Mouse (Mus musculus): ENCODE measurements around the gene Mcpt1. TPM values are rescaled to one million over a fixed set of nuclear protein-coding genes. Genes with fewer than 3 reads are reported as not detected.
"Not testable (repeated sequence)": the region's sequence is repeated elsewhere in the genome, so short reads cannot be mapped to it uniquely, and the experiment has no call there.

The Mcpt1 gene
- 3.0 and 11.6 TPM in 2 replicates for polyA plus RNA-seq (2012; rRNA removed)

DNA sequence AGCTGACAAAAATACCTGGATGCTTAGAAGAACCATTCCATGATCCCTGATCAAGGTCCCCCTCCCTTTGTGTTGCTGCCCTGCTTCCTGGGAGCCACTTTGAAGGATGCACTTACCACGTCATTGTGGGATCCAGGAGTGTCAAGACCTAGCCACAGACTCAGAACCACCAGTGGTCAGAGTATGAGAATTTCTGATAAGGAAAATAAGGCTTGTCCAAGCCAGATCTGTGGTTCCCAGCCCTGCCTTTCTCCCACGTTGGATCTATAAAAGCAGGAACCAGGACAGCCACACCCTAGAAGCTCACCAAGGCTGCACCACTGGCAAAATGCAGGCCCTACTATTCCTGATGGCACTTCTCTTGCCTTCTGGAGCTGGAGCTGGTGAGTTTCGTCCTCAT, at the start of gene Mcpt1:
Mcpt1 (plus strand) TSS at position 301 of the 400 bp plus-strand sequence.
- not testable (repeated sequence) for H3K27ac ChIP-seq (ENCODE audit: insufficient read depth, low read depth, low read length); H3K27me3 ChIP-seq (ENCODE audit: control insufficient read depth, insufficient read depth, low read length); H3K4me1 ChIP-seq (ENCODE audit: control insufficient read depth, insufficient read depth, insufficient read length, low read length); H3K4me3 ChIP-seq (ENCODE audit: low read depth, low read length); H3K36me3 ChIP-seq (ENCODE audit: control insufficient read depth, insufficient read depth, low read length)
- WGBS = 57% methylated on average over 3 of the region's 3 CpGs

DNA sequence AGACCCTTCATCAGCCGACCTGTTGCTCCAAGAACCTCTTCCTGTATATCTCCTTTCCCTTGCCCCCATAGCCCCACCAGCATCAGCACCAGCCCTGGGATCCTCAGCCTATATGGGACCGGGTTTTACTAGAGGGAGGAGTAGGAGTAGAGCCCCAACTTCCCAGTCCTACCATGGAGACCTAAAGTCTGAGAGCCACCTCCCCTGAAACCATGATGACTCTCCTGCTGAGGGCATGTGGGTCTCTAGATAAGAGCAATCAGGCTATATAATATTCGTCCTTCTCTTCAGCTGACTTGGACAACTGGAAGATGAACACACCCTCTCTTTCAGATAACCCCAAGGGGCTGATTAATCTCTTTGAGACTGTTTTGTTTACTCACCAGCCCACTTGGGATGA, 30.3 kb upstream of the Mcpt1 start:
- not testable (repeated sequence) for H3K4me3 ChIP-seq (ENCODE audit: low read depth, low read length); H3K36me3 ChIP-seq (ENCODE audit: control insufficient read depth, insufficient read depth, low read length); H3K27me3 ChIP-seq (ENCODE audit: control insufficient read depth, insufficient read depth, low read length); H3K27ac ChIP-seq (ENCODE audit: insufficient read depth, low read depth, low read length); H3K4me1 ChIP-seq (ENCODE audit: control insufficient read depth, insufficient read depth, insufficient read length, low read length)
- 64% methylated on average over 2 of the region's 3 CpGs for WGBS

DNA sequence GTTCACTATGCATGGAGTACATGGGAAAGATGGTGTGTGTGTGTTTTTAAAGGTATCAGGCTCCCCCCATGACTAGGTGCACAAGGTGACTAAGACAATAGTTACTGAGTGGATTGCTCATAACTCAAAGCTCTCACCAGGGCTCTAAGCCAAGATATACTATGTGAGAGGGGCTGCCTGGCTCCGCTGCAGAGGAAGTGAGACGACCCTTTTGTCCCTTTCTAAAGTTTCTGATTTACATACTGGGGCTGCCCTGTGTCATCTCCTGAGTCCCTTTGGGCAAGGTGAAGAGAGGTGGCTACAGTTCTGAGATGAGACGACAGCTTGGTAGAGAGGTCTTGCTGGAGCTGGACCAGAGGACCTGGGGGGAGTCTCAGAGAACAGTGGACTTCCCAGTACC, 4.6 kb upstream of the Mcpt1 start:
- H3K27me3 ChIP-seq (ENCODE audit: control insufficient read depth, insufficient read depth, low read length) = no peaks in the 10 kb centered on the region
- TF ChIP-seq CTCF (IDR thresholded peaks at IDR 0.05; ENCODE audit: extremely low read depth, insufficient read length, insufficient replicate concordance, low read depth, low read length) = no peak
- no peak for TF ChIP-seq POLR2A (IDR thresholded peaks at IDR 0.05; ENCODE audit: low read depth, low read length)
- H3K36me3 ChIP-seq (ENCODE audit: control insufficient read depth, insufficient read depth, low read length) = no peaks in the 10 kb centered on the region
- no peak overlapping the region for H3K27ac ChIP-seq (ENCODE audit: insufficient read depth, low read depth, low read length)
- no peak overlapping the region for H3K4me3 ChIP-seq (ENCODE audit: low read depth, low read length)
- WGBS = 77% methylated on average over 3 of the region's 3 CpGs
- no peaks in the 10 kb centered on the region for H3K4me1 ChIP-seq (ENCODE audit: control insufficient read depth, insufficient read depth, insufficient read length, low read length)

DNA sequence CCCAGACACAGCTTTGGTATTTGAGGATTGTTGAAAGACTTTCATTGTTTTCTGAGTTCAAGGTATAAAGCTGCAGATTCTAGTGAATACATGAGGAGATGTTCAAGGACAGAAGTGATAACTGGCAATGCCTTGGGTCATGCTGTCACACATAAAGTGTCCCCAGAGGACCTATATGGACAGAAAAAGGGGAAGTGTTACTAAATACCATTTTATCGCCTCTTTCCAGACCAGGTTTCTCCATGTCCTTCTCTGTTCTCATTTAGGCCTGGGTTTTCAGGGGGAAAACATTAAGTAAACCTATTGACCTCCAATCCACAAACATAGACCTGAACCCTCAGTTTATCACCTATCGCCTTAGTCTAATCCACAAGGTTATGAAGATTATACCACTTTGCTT, 3.8 kb upstream of the Mcpt1 start:
- H3K27ac ChIP-seq (ENCODE audit: insufficient read depth, low read depth, low read length) = no peak overlapping the region
- H3K36me3 ChIP-seq (ENCODE audit: control insufficient read depth, insufficient read depth, low read length) = no peaks in the 10 kb centered on the region
- no peak overlapping the region for H3K4me3 ChIP-seq (ENCODE audit: low read depth, low read length)
- no peak for TF ChIP-seq POLR2A (IDR thresholded peaks at IDR 0.05; ENCODE audit: low read depth, low read length)
- TF ChIP-seq CTCF (IDR thresholded peaks at IDR 0.05; ENCODE audit: extremely low read depth, insufficient read length, insufficient replicate concordance, low read depth, low read length) = no peak
- 89% methylated on average over 2 of the region's 2 CpGs for WGBS
- no peaks in the 10 kb centered on the region for H3K4me1 ChIP-seq (ENCODE audit: control insufficient read depth, insufficient read depth, insufficient read length, low read length)
- no peaks in the 10 kb centered on the region for H3K27me3 ChIP-seq (ENCODE audit: control insufficient read depth, insufficient read depth, low read length)

DNA sequence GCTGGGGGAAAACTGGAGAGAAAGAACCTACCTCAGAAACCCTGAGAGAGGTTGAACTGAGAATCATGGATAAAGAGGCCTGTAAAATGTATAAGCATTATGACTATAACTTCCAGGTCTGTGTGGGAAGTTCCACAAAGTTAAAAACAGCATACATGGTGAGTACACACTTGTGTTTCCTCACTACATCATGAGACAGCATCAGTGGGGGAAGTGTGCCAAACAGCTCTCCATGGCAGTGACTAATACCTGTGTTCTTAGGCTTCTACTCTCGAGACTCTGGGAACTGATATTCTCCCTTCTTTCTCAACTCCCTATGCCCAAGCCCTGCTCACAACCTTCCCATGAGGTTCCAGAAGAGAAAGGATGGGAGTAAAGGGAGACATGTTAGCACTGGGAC, 1.7 kb downstream of the Mcpt1 start:
- 29% methylated on average over 1 of the region's 1 CpGs for WGBS
- TF ChIP-seq POLR2A (IDR thresholded peaks at IDR 0.05; ENCODE audit: low read depth, low read length) = no peak
- TF ChIP-seq CTCF (IDR thresholded peaks at IDR 0.05; ENCODE audit: extremely low read depth, insufficient read length, insufficient replicate concordance, low read depth, low read length) = no peak
- Histone ChIP-seq H3K4me3 (ENCODE audit: low read depth, low read length) (no peak overlapping the region), H3K36me3 (ENCODE audit: control insufficient read depth, insufficient read depth, low read length) (no peaks in the 10 kb centered on the region), H3K27ac (ENCODE audit: insufficient read depth, low read depth, low read length) (no peak overlapping the region), H3K27me3 (ENCODE audit: control insufficient read depth, insufficient read depth, low read length) (no peaks in the 10 kb centered on the region), H3K4me1 (ENCODE audit: control insufficient read depth, insufficient read depth, insufficient read length, low read length) (no peaks in the 10 kb centered on the region)

DNA sequence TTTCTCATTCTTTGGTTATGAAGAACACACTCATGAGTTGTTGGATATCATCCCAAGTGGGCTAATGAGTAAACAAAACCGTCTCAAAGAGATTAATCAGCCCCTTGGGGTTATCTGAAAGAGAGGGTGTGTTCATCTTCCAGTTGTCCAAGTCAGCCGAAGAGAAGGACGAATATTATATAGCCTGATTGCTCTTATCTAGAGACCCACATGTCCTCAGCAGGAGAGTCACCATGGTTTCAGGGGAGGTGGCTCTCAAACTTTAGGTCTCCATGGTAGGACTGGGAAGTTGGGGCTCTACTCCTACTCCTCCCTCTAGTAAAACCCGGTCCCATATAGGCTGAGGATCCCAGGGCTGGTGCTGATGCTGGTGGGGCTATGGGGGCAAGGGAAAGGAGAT, 3.5 kb downstream of the Mcpt1 start:
- H3K36me3 ChIP-seq (ENCODE audit: control insufficient read depth, insufficient read depth, low read length); H3K4me3 ChIP-seq (ENCODE audit: low read depth, low read length); H3K4me1 ChIP-seq (ENCODE audit: control insufficient read depth, insufficient read depth, insufficient read length, low read length); H3K27ac ChIP-seq (ENCODE audit: insufficient read depth, low read depth, low read length); H3K27me3 ChIP-seq (ENCODE audit: control insufficient read depth, insufficient read depth, low read length): not testable (repeated sequence)
- 39% methylated on average over 4 of the region's 4 CpGs for WGBS

DNA sequence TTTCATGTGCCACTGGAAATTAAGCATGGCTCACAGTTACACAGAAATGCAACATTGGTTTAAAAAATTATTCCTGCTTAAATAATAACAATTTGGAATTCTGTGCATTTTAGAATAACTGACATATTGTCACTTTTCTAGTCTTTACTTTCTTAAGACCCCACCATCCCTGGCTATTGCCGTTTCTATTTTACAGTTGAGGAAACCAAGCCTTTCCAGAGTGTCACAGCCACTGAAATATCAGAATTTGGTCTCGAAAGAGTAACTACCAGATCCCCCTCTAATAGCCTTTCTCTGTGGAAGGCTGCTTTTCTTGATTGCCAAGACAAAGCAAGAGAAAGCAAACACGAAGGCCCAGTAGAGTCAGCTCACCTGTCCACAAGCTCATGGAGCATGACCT, 12.6 kb downstream of the Mcpt1 start, which contains the start of gene Mcpt9:
Mcpt9 (minus strand) TSS at position 101 of the 400 bp plus-strand sequence.
- H3K27me3 ChIP-seq (ENCODE audit: control insufficient read depth, insufficient read depth, low read length); H3K27ac ChIP-seq (ENCODE audit: insufficient read depth, low read depth, low read length); H3K36me3 ChIP-seq (ENCODE audit: control insufficient read depth, insufficient read depth, low read length); H3K4me1 ChIP-seq (ENCODE audit: control insufficient read depth, insufficient read depth, insufficient read length, low read length); H3K4me3 ChIP-seq (ENCODE audit: low read depth, low read length): not testable (repeated sequence)
- 64% methylated on average over 3 of the region's 3 CpGs for WGBS

DNA sequence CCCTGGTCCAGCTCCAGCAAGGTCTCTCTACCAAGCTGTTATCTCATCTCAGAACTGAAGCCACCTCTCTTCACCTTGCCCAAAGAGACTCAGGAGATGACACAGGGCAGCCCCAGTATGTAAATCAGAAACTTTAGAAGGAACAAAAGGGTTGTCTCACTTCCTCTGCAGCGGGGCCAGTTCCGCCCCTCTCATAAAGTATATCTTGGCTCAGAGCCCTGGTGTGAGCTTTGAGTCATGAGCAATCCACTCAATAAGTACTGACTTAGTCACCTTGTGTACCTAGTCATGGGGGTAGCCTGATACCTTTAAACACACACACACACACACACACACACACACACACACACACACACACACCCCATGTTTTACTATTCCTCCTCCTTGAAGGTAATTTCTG, 16.7 kb downstream of the Mcpt1 start:
- Histone ChIP-seq H3K4me1 (ENCODE audit: control insufficient read depth, insufficient read depth, insufficient read length, low read length) (no peaks in the 10 kb centered on the region), H3K27ac (ENCODE audit: insufficient read depth, low read depth, low read length) (no peak overlapping the region), H3K4me3 (ENCODE audit: low read depth, low read length) (no peak overlapping the region), H3K36me3 (ENCODE audit: control insufficient read depth, insufficient read depth, low read length) (no peaks in the 10 kb centered on the region), H3K27me3 (ENCODE audit: control insufficient read depth, insufficient read depth, low read length) (no peaks in the 10 kb centered on the region)
- 7% methylated on average over 2 of the region's 2 CpGs for WGBS
- TF ChIP-seq POLR2A (IDR thresholded peaks at IDR 0.05; ENCODE audit: low read depth, low read length) (no peak), CTCF (IDR thresholded peaks at IDR 0.05; ENCODE audit: extremely low read depth, insufficient read length, insufficient replicate concordance, low read depth, low read length) (no peak)

DNA sequence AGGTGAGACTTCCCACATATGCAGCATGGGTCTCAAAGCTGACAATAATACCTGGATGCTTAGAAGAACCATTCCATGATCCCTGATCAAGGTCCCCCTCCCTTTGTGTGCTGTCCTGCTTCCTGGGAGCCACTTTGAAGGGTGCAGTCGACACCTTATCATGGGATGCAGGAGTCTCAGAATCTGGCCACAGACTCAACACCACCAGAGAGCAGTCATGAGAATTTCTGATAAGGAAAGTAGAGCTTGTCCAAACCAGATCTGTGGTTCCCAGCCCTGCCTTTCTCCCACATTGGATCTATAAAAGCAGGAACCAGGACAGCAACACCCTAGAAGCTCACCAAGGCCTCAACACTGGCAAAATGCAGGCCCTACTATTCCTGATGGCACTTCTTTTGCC, 24.0 kb downstream of the Mcpt1 start, which contains the start of gene Mcpt2:
Mcpt2 (plus strand) TSS at position 250 of the 400 bp plus-strand sequence.
- not testable (repeated sequence) for H3K4me1 ChIP-seq (ENCODE audit: control insufficient read depth, insufficient read depth, insufficient read length, low read length); H3K27ac ChIP-seq (ENCODE audit: insufficient read depth, low read depth, low read length); H3K4me3 ChIP-seq (ENCODE audit: low read depth, low read length); H3K27me3 ChIP-seq (ENCODE audit: control insufficient read depth, insufficient read depth, low read length); H3K36me3 ChIP-seq (ENCODE audit: control insufficient read depth, insufficient read depth, low read length)
- WGBS = 52% methylated on average over 1 of the region's 1 CpGs

Data from small intestine, adult 2 months (tissue).